Mouse (Mus musculus) embryonic fibroblast, embryonic 13.5 days (primary cell): ENCODE measurements at regions not wholly inside any gene's neighbourhood (a gene's known extent, or its start where the extent isn't known, plus 50 kb on each side); places are given as distances from the start of the nearest gene placed in this dataset.

ENCODE experiments used
- CTCF ChIP-seq: IDR thresholded peaks from 2 replicates; pipeline ENCODE4 v1.5.1; 2011; ENCODE audit warnings: mild to moderate bottlenecking, control low read depth, low read length, moderate library complexity, borderline replicate concordance; ENCODE audit not compliant: insufficient read depth
- POLR2A ChIP-seq: IDR thresholded peaks from 2 replicates; pipeline ENCODE4 v1.6.1; 2011; ENCODE audit warnings: low read depth, mild to moderate bottlenecking, control low read depth, low read length, moderate library complexity

- no peak for TF ChIP-seq CTCF
- no peak for TF ChIP-seq POLR2A
These were observed 146.4 kb upstream of the Habp2 start for GRCm38 (mm10) chr19:56140540-56140939.
